Mouse (Mus musculus): ENCODE results near the gene Stk25. TPM values are rescaled to one million over a fixed set of nuclear protein-coding genes. Genes with fewer than 3 reads are reported as not detected.
"Not testable (repeated sequence)": the region's sequence is repeated elsewhere in the genome, so short reads cannot be mapped to it uniquely, and the experiment has no call there.

The Stk25 gene
- 357 and 370 TPM in 2 replicates for polyA plus RNA-seq (2014; fragmentation: Nextera tagmentation; extraction: Ambion mirVana)

DNA sequence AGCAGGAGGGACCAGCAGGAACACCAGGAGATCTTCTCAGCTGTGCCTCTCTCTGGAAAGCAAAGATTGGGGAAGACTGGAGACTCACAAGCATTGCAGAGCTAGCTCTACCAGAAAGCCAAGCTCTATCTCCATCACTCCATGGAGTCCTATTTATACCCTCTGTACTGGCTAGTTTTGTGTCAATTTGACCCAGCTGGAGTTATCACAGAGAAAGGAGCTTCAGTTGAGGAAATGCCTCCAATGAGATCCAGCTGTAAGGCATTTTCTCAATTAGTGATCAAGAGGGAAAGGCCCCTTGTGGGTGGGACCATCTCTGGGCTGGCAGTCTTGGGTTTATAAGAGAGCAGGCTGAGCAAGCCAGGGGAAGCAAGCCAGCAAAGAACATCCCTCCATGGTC lies at the start of gene Stk25:
Gene Stk25, minus strand, starts transcription at position 101 of the 400 bp plus-strand sequence.
- not testable (repeated sequence) for H3K27ac ChIP-seq (replicated peaks; ENCODE audit: low read depth, low read length); ATAC-seq (ENCODE audit: low FRiP score, low TSS enrichment); H3K27me3 ChIP-seq (ENCODE audit: control insufficient read depth, insufficient read depth, low read length); H3K36me3 ChIP-seq (ENCODE audit: control insufficient read depth, insufficient read depth, low read length); H3K4me1 ChIP-seq (ENCODE audit: control insufficient read depth, insufficient read depth, low read length); H3K4me3 ChIP-seq (replicated peaks; ENCODE audit: low read depth, low read length); H3K9ac ChIP-seq (replicated peaks; ENCODE audit: low read length); H3K4me2 ChIP-seq (ENCODE audit: low read length); H3K9me3 ChIP-seq (ENCODE audit: control insufficient read depth, low read length); DNase-seq

GRCm38 (mm10) chr1:93705389-93705788 lies 46.9 kb upstream of the Stk25 start:
- H3K4me1 ChIP-seq (ENCODE audit: control insufficient read depth, insufficient read depth, low read length), result no peaks in the 10 kb centered on the region
- ATAC-seq (ENCODE audit: low FRiP score, low TSS enrichment) (no peak), DNase-seq (no peak)
- H3K27ac ChIP-seq (replicated peaks; ENCODE audit: low read depth, low read length), result no peak overlapping the region
- peaks cover 22% of the 10 kb centered on the region for H3K36me3 ChIP-seq (ENCODE audit: control insufficient read depth, insufficient read depth, low read length)
- no peaks in the 10 kb centered on the region for H3K27me3 ChIP-seq (ENCODE audit: control insufficient read depth, insufficient read depth, low read length)
- WGBS, result 68% methylated on average over 3 of the region's 3 CpGs
- no peaks in the 10 kb centered on the region for H3K9me3 ChIP-seq (ENCODE audit: control insufficient read depth, low read length)
- H3K4me3 ChIP-seq (replicated peaks; ENCODE audit: low read depth, low read length), result no peak overlapping the region
- H3K4me2 ChIP-seq (ENCODE audit: low read length), result no peak overlapping the region
- H3K9ac ChIP-seq (replicated peaks; ENCODE audit: low read length), result no peak overlapping the region

- Histone ChIP-seq H3K9ac (replicated peaks; ENCODE audit: low read length) (no peak overlapping the region), H3K4me3 (replicated peaks; ENCODE audit: low read depth, low read length) (no peak overlapping the region), H3K27ac (replicated peaks; ENCODE audit: low read depth, low read length) (no peak overlapping the region), H3K4me2 (ENCODE audit: low read length) (no peak overlapping the region), H3K27me3 (ENCODE audit: control insufficient read depth, insufficient read depth, low read length) (no peaks in the 10 kb centered on the region), H3K4me1 (ENCODE audit: control insufficient read depth, insufficient read depth, low read length) (no peaks in the 10 kb centered on the region), H3K36me3 (ENCODE audit: control insufficient read depth, insufficient read depth, low read length) (peaks cover 22% of the 10 kb centered on the region), H3K9me3 (ENCODE audit: control insufficient read depth, low read length) (no peaks in the 10 kb centered on the region)
- DNase-seq (no peak), ATAC-seq (ENCODE audit: low FRiP score, low TSS enrichment) (no peak)
- WGBS, result 86% methylated on average over 9 of the region's 9 CpGs
These were observed 45.9 kb upstream of the Stk25 start for GRCm38 (mm10) chr1:93704341-93704740.

DNA sequence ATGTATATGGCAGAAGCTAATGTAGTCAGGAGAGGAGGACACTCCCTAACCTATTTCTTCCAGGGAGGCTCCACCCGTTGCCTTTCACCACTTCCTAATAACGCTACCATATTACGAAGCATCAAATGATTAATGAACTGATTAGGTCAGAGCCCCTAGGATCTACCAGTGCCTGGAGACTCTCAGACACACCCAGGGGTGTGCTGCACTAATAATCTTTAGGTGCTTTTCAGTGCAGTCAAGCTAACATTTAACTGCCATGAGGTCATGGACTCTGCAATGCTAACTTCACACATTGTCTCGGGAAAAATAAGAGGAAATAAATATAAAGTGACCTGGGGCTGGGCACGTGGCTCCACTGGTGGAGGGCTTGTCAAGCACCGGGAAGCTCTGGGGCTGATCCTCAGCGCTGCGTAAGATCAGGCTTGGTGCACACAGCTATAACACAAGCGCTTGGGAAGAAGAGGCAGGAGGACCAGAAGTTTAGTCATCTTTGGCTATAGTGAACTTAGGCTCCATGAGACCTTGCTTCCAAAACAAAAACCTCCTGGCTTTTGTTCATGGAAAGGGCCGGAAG lies 45.1 kb upstream of the Stk25 start:
- Histone ChIP-seq H3K9ac (replicated peaks; ENCODE audit: low read length) (no peak overlapping the region), H3K4me1 (ENCODE audit: control insufficient read depth, insufficient read depth, low read length) (no peaks in the 10 kb centered on the region), H3K4me2 (ENCODE audit: low read length) (no peak overlapping the region), H3K4me3 (replicated peaks; ENCODE audit: low read depth, low read length) (no peak overlapping the region), H3K27ac (replicated peaks; ENCODE audit: low read depth, low read length) (no peak overlapping the region), H3K36me3 (ENCODE audit: control insufficient read depth, insufficient read depth, low read length) (peaks cover 22% of the 10 kb centered on the region), H3K9me3 (ENCODE audit: control insufficient read depth, low read length) (no peaks in the 10 kb centered on the region), H3K27me3 (ENCODE audit: control insufficient read depth, insufficient read depth, low read length) (no peaks in the 10 kb centered on the region)
- no peak for DNase-seq
- ATAC-seq (ENCODE audit: low FRiP score, low TSS enrichment), result no peak
- 95% methylated on average over 10 of the region's 10 CpGs for WGBS

GRCm38 (mm10) chr1:93702106-93702505 lies 43.6 kb upstream of the Stk25 start:
- Histone ChIP-seq H3K36me3 (ENCODE audit: control insufficient read depth, insufficient read depth, low read length) (peaks cover 25% of the 10 kb centered on the region), H3K9ac (replicated peaks; ENCODE audit: low read length) (no peak overlapping the region), H3K9me3 (ENCODE audit: control insufficient read depth, low read length) (no peaks in the 10 kb centered on the region), H3K27ac (replicated peaks; ENCODE audit: low read depth, low read length) (no peak overlapping the region), H3K4me1 (ENCODE audit: control insufficient read depth, insufficient read depth, low read length) (no peaks in the 10 kb centered on the region), H3K4me2 (ENCODE audit: low read length) (no peak overlapping the region), H3K27me3 (ENCODE audit: control insufficient read depth, insufficient read depth, low read length) (no peaks in the 10 kb centered on the region), H3K4me3 (replicated peaks; ENCODE audit: low read depth, low read length) (no peak overlapping the region)
- WGBS, result 97% methylated on average over 1 of the region's 1 CpGs
- no peak for ATAC-seq (ENCODE audit: low FRiP score, low TSS enrichment)
- DNase-seq, result no peak

GRCm38 (mm10) chr1:93699159-93699558 lies 40.7 kb upstream of the Stk25 start:
- 88% methylated on average over 4 of the region's 4 CpGs for WGBS
- Histone ChIP-seq H3K4me2 (ENCODE audit: low read length) (no peak overlapping the region), H3K9me3 (ENCODE audit: control insufficient read depth, low read length) (no peaks in the 10 kb centered on the region), H3K27ac (replicated peaks; ENCODE audit: low read depth, low read length) (no peak overlapping the region), H3K9ac (replicated peaks; ENCODE audit: low read length) (no peak overlapping the region), H3K4me3 (replicated peaks; ENCODE audit: low read depth, low read length) (no peak overlapping the region), H3K36me3 (ENCODE audit: control insufficient read depth, insufficient read depth, low read length) (peaks cover 24% of the 10 kb centered on the region), H3K27me3 (ENCODE audit: control insufficient read depth, insufficient read depth, low read length) (no peaks in the 10 kb centered on the region), H3K4me1 (ENCODE audit: control insufficient read depth, insufficient read depth, low read length) (no peaks in the 10 kb centered on the region)
- no peak for ATAC-seq (ENCODE audit: low FRiP score, low TSS enrichment)
- no peak for DNase-seq

GRCm38 (mm10) chr1:93697317-93697716 lies 38.9 kb upstream of the Stk25 start:
- peaks cover 15% of the 10 kb centered on the region for H3K36me3 ChIP-seq (ENCODE audit: control insufficient read depth, insufficient read depth, low read length)
- DNase-seq, result no peak
- H3K27me3 ChIP-seq (ENCODE audit: control insufficient read depth, insufficient read depth, low read length), result no peaks in the 10 kb centered on the region
- ATAC-seq (ENCODE audit: low FRiP score, low TSS enrichment), result no peak
- H3K9me3 ChIP-seq (ENCODE audit: control insufficient read depth, low read length), result no peaks in the 10 kb centered on the region
- no peak overlapping the region for H3K27ac ChIP-seq (replicated peaks; ENCODE audit: low read depth, low read length)
- H3K4me2 ChIP-seq (ENCODE audit: low read length), result no peak overlapping the region
- WGBS, result 69% methylated on average over 3 of the region's 3 CpGs
- H3K4me3 ChIP-seq (replicated peaks; ENCODE audit: low read depth, low read length), result no peak overlapping the region
- H3K4me1 ChIP-seq (ENCODE audit: control insufficient read depth, insufficient read depth, low read length), result no peaks in the 10 kb centered on the region
- no peak overlapping the region for H3K9ac ChIP-seq (replicated peaks; ENCODE audit: low read length)

DNA sequence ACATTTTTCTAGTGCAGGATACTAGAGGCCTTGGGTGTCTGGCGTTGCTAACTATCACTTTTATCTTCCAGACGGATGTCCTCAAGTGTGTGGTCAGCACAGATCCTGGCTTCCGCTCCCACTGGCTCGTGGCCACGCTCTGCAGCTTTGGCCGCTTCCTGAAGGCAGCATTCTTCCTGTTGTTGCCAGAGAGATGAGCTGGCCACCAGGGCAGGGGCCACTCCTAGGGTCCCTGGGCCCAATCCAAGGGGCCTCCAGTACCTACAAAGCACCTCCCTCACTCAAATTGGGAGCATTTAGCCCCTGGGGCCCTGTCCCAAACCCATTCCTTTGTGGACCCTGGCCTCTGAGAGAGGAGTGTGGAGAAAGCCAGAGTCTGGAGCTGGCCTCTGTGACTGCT lies 36.5 kb upstream of the Stk25 start:
- Histone ChIP-seq H3K27me3 (ENCODE audit: control insufficient read depth, insufficient read depth, low read length) (no peaks in the 10 kb centered on the region), H3K27ac (replicated peaks; ENCODE audit: low read depth, low read length) (no peak overlapping the region), H3K36me3 (ENCODE audit: control insufficient read depth, insufficient read depth, low read length) (peaks cover 22% of the 10 kb centered on the region), H3K9me3 (ENCODE audit: control insufficient read depth, low read length) (no peaks in the 10 kb centered on the region), H3K4me1 (ENCODE audit: control insufficient read depth, insufficient read depth, low read length) (no peaks in the 10 kb centered on the region), H3K4me2 (ENCODE audit: low read length) (no peak overlapping the region), H3K9ac (replicated peaks; ENCODE audit: low read length) (no peak overlapping the region), H3K4me3 (replicated peaks; ENCODE audit: low read depth, low read length) (no peak overlapping the region)
- DNase-seq (no peak), ATAC-seq (ENCODE audit: low FRiP score, low TSS enrichment) (no peak)
- WGBS, result 84% methylated on average over 6 of the region's 6 CpGs

GRCm38 (mm10) chr1:93693943-93694342 lies 35.5 kb upstream of the Stk25 start:
- DNase-seq (no peak), ATAC-seq (ENCODE audit: low FRiP score, low TSS enrichment) (no peak)
- no peaks in the 10 kb centered on the region for H3K4me1 ChIP-seq (ENCODE audit: control insufficient read depth, insufficient read depth, low read length)
- no peaks in the 10 kb centered on the region for H3K27me3 ChIP-seq (ENCODE audit: control insufficient read depth, insufficient read depth, low read length)
- H3K9ac ChIP-seq (replicated peaks; ENCODE audit: low read length), result no peak overlapping the region
- no peak overlapping the region for H3K27ac ChIP-seq (replicated peaks; ENCODE audit: low read depth, low read length)
- H3K4me3 ChIP-seq (replicated peaks; ENCODE audit: low read depth, low read length), result no peak overlapping the region
- WGBS, result 94% methylated on average over 10 of the region's 10 CpGs
- no peaks in the 10 kb centered on the region for H3K9me3 ChIP-seq (ENCODE audit: control insufficient read depth, low read length)
- no peak overlapping the region for H3K4me2 ChIP-seq (ENCODE audit: low read length)
- peaks cover 22% of the 10 kb centered on the region for H3K36me3 ChIP-seq (ENCODE audit: control insufficient read depth, insufficient read depth, low read length)
